Mouse (Mus musculus) testis, adult 2 months (tissue): Measurements from ENCODE around the gene Hist1h4k. TPM values are rescaled to one million over a fixed set of nuclear protein-coding genes. Genes with fewer than 3 reads are reported as not detected.
"Not testable (repeated sequence)": the region's sequence is repeated elsewhere in the genome, so short reads cannot be mapped to it uniquely, and the experiment has no call there.

Source experiments
- H3K27ac ChIP-seq: fragments of 200-500 bp; 2 replicates; pipeline ENCODE4 v1.5.1; 2012; ENCODE audit warnings: low read depth, low read length; ENCODE audit not compliant: control insufficient read depth, insufficient read depth
- H3K27me3 ChIP-seq: fragments of 200-500 bp; 2 replicates; pipeline ENCODE4 v1.6.1; 2012; ENCODE audit warnings: mild to moderate bottlenecking, low read length, moderate library complexity; ENCODE audit not compliant: control insufficient read depth, insufficient read depth
- H3K36me3 ChIP-seq: fragments of 200-500 bp; 2 replicates; pipeline ENCODE4 v1.6.1; 2012; ENCODE audit warnings: mild to moderate bottlenecking, low read length; ENCODE audit not compliant: control insufficient read depth, insufficient read depth
- H3K4me1 ChIP-seq: fragments of 200-500 bp; 2 replicates; pipeline ENCODE4 v1.6.1; 2012; ENCODE audit warnings: low read length; ENCODE audit not compliant: control insufficient read depth, insufficient read depth
- H3K4me3 ChIP-seq: fragments of 200-500 bp; 2 replicates; pipeline ENCODE4 v1.5.1; 2012; ENCODE audit warnings: low read depth, mild to moderate bottlenecking, low read length, moderate library complexity, mixed read lengths; ENCODE audit not compliant: control insufficient read depth
- CTCF ChIP-seq: fragments of 200-500 bp; IDR thresholded peaks from 2 replicates; pipeline ENCODE4 v1.5.1; 2012; ENCODE audit warnings: low read depth, mild to moderate bottlenecking, inconsistent platforms, low read length, moderate library complexity; ENCODE audit not compliant: control insufficient read depth, insufficient read depth, insufficient replicate concordance
- POLR2A ChIP-seq: fragments of 200-500 bp; IDR thresholded peaks from 2 replicates; pipeline ENCODE4 v1.6.1; 2012; ENCODE audit warnings: low read depth, mild to moderate bottlenecking, inconsistent platforms, low read length, moderate library complexity; ENCODE audit not compliant: control insufficient read depth
- polyA plus RNA-seq: library from polyadenylated mRNA; depleted of rRNA; stranded (reverse); fragments of >200 nt; gene quantifications from 2 replicates; pipeline ENCODE4 v1.2.3, GENCODE M21; 2012

Hist1h4k gene
- polyA plus RNA-seq, 1 experiment: 37.3 TPM

DNA sequence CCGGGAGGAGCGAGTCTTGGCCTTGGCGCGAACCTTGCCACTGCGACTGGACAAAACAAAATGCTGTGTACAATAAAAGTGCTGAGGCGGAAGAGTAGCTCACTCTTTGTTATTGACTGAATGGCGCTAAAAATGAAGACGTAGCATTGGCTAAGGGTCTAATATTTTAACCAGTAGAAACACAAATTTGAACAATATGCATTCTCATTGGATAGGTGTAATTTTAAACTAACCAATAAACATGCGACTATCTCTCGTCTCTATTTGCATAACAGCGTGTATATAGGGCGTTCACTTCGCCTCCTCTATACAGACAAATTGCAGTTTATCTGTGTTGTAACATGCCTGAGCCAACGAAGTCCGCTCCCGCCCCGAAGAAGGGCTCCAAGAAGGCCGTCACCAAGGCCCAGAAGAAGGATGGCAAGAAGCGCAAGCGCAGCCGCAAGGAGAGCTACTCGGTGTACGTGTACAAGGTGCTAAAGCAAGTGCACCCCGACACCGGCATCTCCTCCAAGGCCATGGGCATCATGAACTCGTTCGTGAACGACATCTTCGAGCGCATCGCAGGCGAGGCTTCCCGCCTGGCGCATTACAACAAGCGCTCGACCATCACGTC, 28.4 kb downstream of the Hist1h4k start, which contains the start of gene Hist1h2bm:
Gene Hist1h2bm (plus strand): TSS at position 288 of the 616 bp plus-strand sequence.
- Histone ChIP-seq H3K27ac (peak within 1 kb of the TSS; percentile 69), H3K4me3 (peak within 1 kb of the TSS; percentile 39)
- not testable (repeated sequence) for H3K36me3 ChIP-seq, H3K4me1 ChIP-seq, H3K27me3 ChIP-seq
- TF ChIP-seq POLR2A: peak; percentile 59; the same call in 1 of the 2 replicates

DNA sequence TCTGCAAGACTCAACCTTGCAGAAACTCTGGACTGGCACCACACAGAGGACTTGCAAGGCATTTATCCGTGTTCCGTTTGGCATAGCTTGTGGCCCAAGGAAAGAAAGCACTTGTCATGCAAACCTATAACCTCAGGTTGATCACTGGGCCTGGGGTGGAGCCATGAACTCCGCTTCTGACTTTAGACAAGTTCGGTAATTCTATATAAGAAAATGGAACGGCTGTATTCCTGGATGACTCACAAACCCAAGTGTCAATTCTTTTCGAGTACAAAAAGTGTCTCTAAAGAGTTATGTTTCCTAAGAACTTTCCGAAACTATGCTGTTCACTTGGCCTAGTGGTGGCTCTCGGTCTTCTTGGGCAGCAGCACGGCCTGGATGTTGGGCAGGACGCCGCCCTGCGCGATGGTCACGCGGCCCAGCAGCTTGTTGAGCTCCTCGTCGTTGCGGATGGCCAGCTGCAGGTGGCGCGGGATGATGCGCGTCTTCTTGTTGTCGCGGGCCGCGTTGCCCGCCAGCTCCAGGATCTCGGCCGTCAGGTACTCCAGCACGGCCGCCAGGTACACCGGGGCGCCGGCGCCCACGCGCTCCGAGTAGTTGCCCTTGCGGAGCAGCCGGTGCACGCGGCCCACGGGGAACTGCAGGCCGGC, 29.1 kb downstream of the Hist1h4k start:
- not testable (repeated sequence) for H3K27me3 ChIP-seq, H3K4me1 ChIP-seq, H3K36me3 ChIP-seq
- peak overlapping the region; percentile 69; the same call in 1 of the 2 replicates for H3K27ac ChIP-seq
- H3K4me3 ChIP-seq: peak overlapping the region; percentile 39

DNA sequence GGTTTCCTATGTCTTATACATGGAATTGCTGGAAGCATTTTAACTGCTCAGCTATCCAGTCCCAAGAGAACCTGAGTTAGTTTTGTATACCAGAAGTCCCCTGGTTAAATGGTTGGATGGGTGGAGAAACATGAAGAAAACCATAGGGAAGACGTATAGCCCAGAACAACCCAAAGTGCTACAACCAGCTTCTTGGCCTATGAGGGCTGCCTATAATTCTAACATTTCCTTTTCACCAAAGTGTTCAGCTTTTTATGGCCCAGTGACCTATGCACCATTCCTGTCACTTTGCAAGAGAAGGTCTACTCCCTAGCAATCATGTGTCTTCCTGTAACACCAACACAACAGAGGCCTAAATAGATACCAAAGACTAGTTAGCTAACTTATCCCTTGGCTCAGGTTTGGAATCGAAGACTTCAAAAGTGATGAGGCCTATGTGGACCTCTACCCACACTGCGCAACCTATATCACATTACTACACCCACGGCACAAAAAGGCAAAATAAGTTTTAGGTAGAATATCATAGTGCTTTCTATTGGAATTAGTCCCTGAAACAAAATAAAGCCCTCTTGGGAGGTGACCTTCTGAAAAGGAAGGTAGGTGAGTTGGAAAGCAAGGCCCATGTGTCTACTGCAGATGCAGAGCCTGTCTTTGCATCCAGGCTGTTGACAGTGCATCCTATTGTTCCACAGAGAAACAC, 31.8 kb downstream of the Hist1h4k start:
- Histone ChIP-seq H3K27ac (peak overlapping the region; percentile 44; the same call in 1 of the 2 replicates), H3K4me3 (no peak overlapping the region), H3K36me3 (no peaks in the 10 kb centered on the region), H3K4me1 (peaks cover 9% of the 10 kb centered on the region), H3K27me3 (no peaks in the 10 kb centered on the region)
- TF ChIP-seq CTCF (no peak), POLR2A (no peak)

DNA sequence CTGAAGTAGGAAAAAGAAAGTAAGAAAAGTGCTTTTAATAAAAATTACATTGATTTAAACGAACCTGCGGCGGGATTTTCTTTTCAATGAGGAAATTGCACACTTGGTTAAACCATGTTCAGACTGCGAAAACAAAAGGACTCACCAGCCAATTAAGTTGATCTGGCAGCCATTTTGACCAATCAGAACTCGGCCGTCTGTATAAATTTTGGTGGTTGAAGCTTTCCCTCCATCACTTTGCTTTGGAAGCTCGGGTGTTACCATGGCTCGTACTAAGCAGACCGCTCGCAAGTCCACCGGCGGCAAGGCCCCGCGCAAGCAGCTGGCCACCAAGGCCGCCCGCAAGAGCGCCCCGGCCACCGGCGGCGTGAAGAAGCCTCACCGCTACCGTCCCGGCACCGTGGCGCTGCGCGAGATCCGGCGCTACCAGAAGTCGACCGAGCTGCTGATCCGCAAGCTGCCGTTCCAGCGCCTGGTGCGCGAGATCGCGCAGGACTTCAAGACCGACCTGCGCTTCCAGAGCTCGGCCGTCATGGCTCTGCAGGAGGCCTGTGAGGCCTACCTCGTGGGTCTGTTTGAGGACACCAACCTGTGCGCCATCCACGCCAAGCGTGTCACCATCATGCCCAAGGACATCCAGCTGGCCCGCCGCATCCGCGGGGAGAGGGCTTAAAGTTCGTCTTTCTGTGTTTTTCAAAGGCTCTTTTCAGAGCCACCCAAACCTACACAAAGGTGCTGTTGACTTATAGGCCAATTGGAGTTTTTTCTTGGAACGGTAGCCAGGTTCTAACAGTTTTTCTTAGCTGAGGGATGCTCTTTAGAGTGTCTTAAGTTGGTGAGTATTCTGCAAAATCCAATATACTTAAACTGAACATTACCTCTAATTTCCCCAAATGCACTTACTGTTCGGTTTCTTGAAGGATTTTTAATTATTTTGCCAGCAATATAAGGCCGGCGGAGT, 32.6 kb downstream of the Hist1h4k start, which contains the start of gene Hist1h3h:
Gene Hist1h3h (plus strand): TSS at position 263 of the 961 bp plus-strand sequence.
- not testable (repeated sequence) for H3K4me1 ChIP-seq, H3K27me3 ChIP-seq, H3K36me3 ChIP-seq
- Histone ChIP-seq H3K4me3 (peak within 1 kb of the TSS; percentile 50), H3K27ac (peak within 1 kb of the TSS; percentile 66)

DNA sequence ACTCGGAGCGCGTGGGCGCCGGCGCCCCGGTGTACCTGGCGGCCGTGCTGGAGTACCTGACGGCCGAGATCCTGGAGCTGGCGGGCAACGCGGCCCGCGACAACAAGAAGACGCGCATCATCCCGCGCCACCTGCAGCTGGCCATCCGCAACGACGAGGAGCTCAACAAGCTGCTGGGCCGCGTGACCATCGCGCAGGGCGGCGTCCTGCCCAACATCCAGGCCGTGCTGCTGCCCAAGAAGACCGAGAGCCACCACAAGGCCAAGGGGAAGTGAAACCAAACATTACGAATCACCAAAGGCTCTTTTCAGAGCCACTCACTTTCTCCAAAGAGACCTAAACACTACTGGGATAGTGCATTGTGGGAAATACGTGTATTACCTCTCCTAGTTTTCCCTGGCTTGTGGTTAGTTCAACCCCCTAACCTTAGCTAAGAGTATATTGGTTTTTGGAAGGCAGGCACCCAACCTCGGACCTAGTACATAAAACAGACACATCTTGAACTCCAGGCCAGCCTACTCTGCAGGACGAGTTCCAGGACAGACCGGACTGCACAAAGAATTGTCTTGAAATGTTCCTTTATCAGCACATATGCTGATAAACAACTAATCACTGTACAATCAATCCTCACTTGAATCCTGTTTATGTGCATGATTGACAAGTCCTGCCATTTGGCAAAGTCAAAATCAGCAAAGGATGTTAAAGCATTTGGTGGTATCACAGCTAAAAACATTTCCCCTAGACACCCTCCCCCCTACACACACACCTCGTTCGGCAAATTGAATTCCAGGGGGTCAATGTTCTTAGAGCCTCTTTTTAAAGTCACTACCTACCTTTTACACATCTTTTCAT, 33.5 kb downstream of the Hist1h4k start:
- H3K27me3 ChIP-seq, H3K4me1 ChIP-seq, H3K36me3 ChIP-seq: not testable (repeated sequence)
- Histone ChIP-seq H3K27ac (peak overlapping the region; percentile 36), H3K4me3 (peak overlapping the region; percentile 50)

GRCm38 (mm10) chr13:21715864-21716539, 34.3 kb downstream of the Hist1h4k start, which contains the start of the genes Hist1h2bl and Hist1h2ai:
Gene Hist1h2bl (minus strand): TSS chr13:21716143.
Gene Hist1h2ai (plus strand): TSS chr13:21716422.
- not testable (repeated sequence) for H3K27me3 ChIP-seq
- peak; percentile 52; the same call in 1 of the 2 replicates for TF ChIP-seq POLR2A

More at GRCm38 (mm10) chr13:21715864-21716539, 34.3 kb downstream of the Hist1h4k start, which contains the start of the genes Hist1h2bl and Hist1h2ai:
- Histone ChIP-seq H3K4me3 (peak within 1 kb of the TSS; percentile 61), H3K27ac (peak within 1 kb of the TSS; percentile 65)
- not testable (repeated sequence) for H3K36me3 ChIP-seq, H3K4me1 ChIP-seq
